Mouse (Mus musculus) ES-E14 (cell line): ENCODE data around the gene Slc24a4.

Experiments used
- HCFC1 ChIP-seq: IDR thresholded peaks from 2 replicates; pipeline ENCODE4 v1.6.1; 2012; ENCODE audit warnings: low read length, inconsistent platforms, borderline replicate concordance; ENCODE audit not compliant: insufficient read depth
- MAFK ChIP-seq: IDR thresholded peaks from 2 replicates; pipeline ENCODE4 v1.6.1; 2014; ENCODE audit warnings: mild to moderate bottlenecking, low read depth, low read length, inconsistent platforms; ENCODE audit not compliant: insufficient read depth
- ZNF384 ChIP-seq: IDR thresholded peaks from 2 replicates; pipeline ENCODE4 v1.6.1; 2012; ENCODE audit warnings: low read depth, low read length, inconsistent platforms

DNA sequence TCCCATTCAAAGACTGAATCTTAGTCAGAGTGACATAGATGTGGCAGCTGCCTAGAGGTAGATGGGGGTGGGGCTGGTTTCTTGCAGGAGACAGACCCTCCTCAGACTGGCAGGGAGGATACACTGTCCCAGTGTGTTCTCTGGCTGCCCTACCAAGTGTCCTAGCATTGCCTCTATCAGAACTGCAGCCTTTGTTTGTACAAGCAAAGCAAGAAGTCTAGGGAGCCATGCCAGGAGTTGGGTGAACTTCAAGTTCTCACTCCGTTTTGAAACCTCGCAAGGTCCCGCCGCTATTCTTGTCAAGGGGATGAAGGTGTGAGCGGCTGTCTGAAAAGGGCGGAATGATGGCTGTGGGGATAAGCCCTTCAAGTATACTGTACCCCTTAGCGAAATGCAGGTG, 22.7 kb downstream of the Slc24a4 start:
- TF ChIP-seq HCFC1 = no peak
- TF ChIP-seq ZNF384 = no peak
- no peak for TF ChIP-seq MAFK
